Mouse (Mus musculus) 3134 (cell line): Measurements from ENCODE around the gene 6030498E09Rik.

ENCODE experiments used
- DNase-seq: peaks from one replicate; pipeline ENCODE4 v3.0.0-alpha.2; 2011; ENCODE audit warnings: low spot score; ENCODE audit not compliant: insufficient read length; ENCODE audit errors: extremely low read depth

The 6030498E09Rik gene

DNA sequence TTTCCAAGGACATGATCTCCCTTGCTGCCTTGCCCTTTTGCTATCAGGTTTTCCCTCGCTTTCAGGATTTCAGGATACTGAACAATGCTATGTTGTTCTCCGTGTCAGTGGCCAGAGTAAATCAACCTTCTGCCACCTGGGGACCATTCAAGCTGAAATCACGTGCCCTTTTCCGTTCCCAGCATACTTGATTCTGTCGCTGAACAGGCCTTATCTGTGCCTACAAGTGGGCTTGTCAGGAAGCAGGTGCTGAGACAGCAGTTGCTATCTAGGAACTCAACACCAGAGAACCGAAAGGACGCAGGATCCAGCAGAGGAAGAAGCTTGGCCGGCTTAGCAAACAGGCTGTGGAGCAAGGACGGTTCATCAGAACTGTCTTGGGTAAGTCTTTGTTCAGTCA, at the start of gene 6030498E09Rik:
Gene 6030498E09Rik, plus strand, starts transcription at position 194 of the 400 bp plus-strand sequence.
- DNase-seq = no peak

DNA sequence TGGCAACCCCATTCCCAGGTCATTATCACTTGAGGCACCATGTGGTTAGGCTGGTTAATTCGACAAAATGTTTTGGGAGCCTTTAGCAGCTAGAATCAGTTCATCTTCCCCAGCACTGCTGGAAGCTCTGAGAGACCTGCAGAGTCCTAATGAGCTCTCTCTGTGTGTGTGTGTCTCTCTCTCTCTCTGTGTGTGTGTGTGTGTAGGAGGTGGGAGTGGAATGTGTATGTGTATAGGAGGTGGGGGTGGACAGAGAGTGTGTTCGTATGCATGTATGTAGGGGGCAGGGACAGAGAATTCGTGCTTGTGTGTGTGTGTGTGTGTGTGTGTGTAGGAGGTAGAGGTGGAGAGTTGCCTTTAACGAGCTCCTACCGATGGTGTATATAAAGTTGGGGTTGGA, 42.4 kb upstream of the 6030498E09Rik start:
- no peak for DNase-seq

DNA sequence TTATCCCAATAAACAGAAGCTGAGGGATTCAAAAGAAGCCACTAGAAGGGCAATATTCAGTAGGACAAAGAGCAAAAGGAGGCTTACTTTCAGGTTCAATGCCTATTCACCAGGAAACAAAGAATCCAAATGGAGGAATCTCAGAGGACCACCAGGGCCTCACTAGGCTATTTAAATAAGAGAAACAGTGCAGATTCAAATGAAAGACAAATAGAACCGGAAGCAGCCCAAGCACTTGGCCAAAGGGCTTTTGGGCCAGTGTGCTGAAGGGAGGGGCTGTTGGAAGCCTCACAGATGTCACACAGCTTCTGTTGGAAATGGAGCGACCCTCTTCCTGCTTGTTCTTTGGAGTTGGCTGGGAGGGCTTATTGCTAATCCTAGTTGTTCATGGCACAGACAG, 41.8 kb upstream of the 6030498E09Rik start:
- no peak for DNase-seq

DNA sequence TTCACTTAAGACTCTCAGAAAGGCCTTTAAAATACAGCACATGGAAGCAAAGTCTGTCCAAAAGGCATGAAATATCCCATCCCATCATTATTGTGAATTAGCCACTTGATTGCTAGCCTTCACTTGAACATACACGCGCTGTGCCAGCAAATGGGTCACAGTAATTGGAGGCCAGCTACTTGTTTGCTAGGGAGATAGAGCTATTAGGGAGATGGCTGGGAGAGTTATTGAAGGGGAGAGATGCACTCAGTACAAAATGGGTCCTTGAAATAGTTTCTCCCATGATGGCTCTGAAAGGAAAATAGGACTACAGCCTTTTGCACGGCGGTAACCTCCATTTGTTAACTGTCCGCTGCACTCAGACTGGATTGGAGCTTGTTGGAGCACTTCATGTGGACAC, 38.8 kb upstream of the 6030498E09Rik start:
- DNase-seq = no peak

DNA sequence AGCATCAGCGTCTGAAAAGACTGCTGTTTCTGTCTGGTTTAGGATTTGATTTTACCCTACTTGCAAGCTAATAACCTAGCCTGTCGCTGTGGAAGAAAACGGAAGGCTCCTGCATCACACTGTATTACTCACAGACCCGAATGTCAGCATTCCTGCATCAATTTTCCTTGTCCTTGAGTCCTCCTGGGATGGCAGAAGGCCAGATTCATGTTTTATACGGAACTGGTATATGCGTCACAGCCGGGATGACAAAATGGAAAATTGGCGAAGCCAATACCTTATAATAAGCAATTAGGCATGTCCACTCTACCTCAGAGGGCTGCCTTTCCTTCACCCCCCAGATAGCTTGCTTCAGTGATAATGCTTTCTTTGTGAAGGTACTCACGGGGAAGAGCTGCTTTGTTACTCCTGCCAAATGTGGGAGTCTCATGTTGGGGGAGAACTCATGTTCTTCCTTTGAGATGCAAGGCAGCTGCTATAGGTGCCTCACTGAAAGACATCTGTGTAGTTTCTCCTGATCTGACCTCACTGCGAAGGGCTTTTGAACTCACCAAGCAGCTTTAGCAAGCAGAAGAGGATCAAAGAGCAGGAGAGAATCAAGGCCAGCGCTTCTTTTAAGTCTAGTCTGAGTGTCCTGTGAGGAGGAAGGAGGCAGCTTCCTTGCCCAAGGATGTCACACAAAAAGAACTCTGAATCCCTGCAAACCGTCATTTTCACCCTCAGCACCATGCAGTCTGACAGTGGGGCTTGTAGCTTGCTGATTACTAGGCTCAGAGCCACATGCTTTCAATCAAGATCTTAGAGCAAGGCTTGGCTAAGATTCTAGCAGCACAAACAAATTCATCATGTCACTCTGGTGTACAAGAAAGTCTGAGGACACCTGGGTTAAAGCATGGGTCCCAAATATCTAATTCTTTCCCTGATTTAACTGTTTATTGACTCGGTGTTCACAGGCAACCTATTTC, 37.3 kb upstream of the 6030498E09Rik start:
- no peak for DNase-seq

DNA sequence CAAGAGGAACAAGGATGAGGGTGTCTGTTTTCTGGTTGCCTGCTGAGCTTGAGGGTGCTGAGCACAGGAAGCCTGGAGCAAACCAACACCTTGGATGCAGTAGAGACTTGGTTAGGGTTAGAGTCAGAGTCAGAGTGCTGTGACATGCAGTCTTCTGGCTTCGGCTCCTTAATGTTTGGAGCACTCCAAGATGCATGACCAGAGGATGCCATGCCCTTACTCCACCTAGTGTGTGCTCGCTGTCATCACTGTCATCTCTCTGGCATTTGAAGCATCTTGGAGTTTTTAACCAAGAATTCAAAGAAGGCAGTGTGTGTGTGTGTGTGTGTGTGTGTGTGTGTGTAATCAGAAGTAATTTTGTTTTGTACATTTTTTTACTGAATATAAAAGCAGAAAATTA, 1.0 kb upstream of the 6030498E09Rik start:
- no peak for DNase-seq

DNA sequence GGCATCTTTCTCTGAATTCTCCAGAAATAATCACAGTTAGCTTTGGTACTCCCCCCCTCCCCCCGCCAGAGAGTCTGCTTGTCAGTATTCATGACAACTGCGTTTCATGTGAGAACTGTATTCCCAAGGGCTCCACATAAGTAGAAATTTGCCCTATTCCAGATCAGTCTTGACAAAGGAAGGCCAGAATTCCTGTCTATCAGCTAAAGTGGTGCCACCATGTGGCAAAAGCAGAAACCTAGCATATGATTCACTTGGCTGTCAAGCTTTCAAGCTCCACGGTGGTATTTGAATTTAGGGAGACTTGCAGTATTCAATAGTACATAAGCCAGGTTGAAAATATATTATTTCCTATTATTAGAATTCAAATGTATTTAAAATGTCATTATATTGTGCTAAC, 585 bp upstream of the 6030498E09Rik start:
- DNase-seq = no peak

DNA sequence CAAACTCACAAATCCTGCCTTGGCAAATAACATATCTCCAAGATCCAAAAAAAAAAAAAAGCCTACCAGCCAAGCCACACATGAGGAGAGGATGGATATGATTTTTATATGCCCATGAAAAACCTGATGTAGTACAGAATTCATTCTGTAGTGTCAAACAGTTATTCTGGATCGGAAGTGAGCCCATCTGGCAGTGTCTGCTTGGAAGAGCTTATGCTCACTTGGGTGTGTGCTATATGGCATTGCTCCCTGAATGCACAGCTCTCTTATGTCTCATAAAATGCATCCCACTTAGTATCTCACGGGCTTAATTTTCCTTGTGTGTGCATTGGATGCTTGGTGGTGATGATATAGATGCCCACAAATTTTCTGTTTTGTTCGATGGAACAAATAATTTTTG, 21.9 kb downstream of the 6030498E09Rik start:
- DNase-seq = no peak

DNA sequence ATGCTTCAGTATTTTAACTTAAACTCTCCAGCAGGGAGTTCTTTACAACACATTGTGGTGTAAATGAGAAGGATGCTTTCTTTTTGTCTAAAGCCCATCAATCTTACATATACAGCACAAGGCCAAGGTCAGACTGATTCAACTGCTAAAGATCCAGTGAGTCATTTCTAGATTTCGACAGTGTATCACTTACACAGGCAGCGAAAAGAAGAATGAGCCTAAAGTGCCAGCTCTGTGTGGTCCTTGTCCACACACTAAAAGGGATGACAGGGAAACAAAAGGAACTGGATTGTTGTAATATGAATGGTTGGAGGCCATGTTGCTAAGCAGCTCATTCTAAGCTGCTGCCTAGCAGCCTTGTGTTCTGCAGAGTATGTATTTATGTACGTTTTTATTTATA, 41.5 kb downstream of the 6030498E09Rik start:
- no peak for DNase-seq

DNA sequence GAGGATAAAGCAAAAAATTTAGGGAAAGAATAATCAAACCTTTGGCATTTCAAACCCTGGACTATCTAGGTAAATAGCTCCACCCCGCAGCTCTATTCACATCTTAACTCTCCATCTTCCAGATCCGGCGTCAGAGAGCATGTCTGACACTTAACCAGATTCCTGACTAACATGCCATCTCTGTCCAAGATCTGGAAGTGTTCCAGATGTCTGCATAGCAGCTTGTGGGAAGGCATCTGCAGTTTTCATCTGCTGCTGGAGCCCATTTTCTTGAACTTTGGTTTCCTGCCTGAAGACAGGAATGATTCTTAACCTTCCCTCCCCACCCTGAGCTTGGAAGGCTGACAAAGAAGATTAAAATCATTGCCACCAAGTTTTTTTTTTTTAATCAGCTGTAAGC, 44.4 kb downstream of the 6030498E09Rik start:
- DNase-seq = no peak

DNA sequence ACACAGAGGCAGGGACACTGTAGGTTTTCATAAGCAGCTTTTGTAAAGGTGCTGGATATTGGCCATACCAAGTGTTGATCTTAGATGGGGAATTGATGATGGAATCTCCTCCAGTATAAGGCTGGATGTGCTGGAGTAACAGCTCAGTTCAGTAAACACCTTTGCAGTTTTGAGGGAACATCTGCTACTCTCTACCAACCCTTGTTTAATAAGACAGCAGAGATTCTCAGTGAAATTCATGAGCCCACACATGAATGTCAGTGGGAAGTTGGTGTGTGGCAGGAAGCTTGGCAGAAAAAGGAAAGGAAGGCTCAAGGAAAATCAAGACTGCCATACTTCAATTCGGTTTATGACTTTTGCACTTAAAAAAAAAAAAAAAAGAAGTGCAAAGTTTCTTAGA, 186.1 kb downstream of the 6030498E09Rik start:
- no peak for DNase-seq

DNA sequence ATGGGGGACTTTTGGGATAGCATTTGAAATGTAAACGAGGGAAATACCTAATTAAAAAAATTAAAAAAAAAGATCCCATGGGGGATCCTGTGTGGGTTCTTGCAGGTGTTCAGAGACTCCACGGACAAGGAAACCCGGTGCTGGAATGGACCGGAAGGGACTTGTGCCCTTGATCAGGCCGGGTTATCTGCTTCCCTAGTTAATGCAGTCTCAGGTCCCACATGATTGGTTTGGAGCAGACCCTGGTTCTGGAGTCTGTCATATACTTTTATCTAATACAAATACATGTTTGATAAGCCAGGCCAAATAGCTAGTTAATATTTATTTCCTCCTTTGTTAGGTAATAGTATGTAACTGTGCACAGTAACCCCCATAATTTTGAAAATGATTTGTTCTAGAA, 223.8 kb downstream of the 6030498E09Rik start:
- DNase-seq = no peak
